Mouse (Mus musculus) neural tube, embryonic 10.5 days (tissue): Measurements from ENCODE around the gene Svs3a.
"Not testable (repeated sequence)": the region's sequence is repeated elsewhere in the genome, so short reads cannot be mapped to it uniquely, and the experiment has no call there.

ENCODE experiments used
- DNase-seq: peaks from one replicate; pipeline ENCODE4 v3.0.0-alpha.2; 2017; ENCODE audit warnings: low spot score; ENCODE audit errors: extremely low spot score

Gene Svs3a

GRCm38 (mm10) chr2:164288968-164289367 is at the start of gene Svs3a:
TSS of gene Svs3a (plus strand) at chr2:164289268.
- not testable (repeated sequence) for DNase-seq

- not testable (repeated sequence) for DNase-seq
Observed at GRCm38 (mm10) chr2:164256540-164256939, 32.5 kb upstream of the Svs3a start, which contains the start of gene Svs3b. TSS of gene Svs3b (minus strand) at chr2:164256640.

- DNase-seq, result no peak
Observed at GRCm38 (mm10) chr2:164278359-164278758, 10.7 kb upstream of the Svs3a start, which contains the start of gene Svs4. TSS of gene Svs4 (minus strand) at chr2:164278459.

- DNase-seq, result no peak
Observed at GRCm38 (mm10) chr2:164312599-164312998, 23.5 kb downstream of the Svs3a start.

GRCm38 (mm10) chr2:164315460-164315859 is 26.4 kb downstream of the Svs3a start:
- DNase-seq, result not testable (repeated sequence)

- not testable (repeated sequence) for DNase-seq
Observed at GRCm38 (mm10) chr2:164316451-164316850, 27.4 kb downstream of the Svs3a start, which contains the start of gene Svs6. TSS of gene Svs6 (plus strand) at chr2:164316751.

GRCm38 (mm10) chr2:164320983-164321382 is 31.9 kb downstream of the Svs3a start:
- no peak for DNase-seq

- DNase-seq, result not testable (repeated sequence)
Observed at GRCm38 (mm10) chr2:164332440-164332839, 43.4 kb downstream of the Svs3a start, which contains the start of gene Svs5. TSS of gene Svs5 (plus strand) at chr2:164332740.
